Mouse (Mus musculus): ENCODE results near the gene Gsdma3. TPM values are rescaled to one million over a fixed set of nuclear protein-coding genes. Genes with fewer than 3 reads are reported as not detected.
A peak's percentile ranks its signal among the peaks of the same experiment; 100 is the strongest.

The Gsdma3 gene
- not detected in 2 replicates for polyA plus RNA-seq (2012; rRNA removed)

- no peaks in the 10 kb centered on the region for H3K4me1 ChIP-seq (ENCODE audit: control insufficient read depth, insufficient read depth, insufficient read length)
- H3K27ac ChIP-seq (ENCODE audit: insufficient read depth, low read length) = no peak within 1 kb of the TSS
- H3K27me3 ChIP-seq (ENCODE audit: control insufficient read depth, insufficient read depth, low read length) = no peaks in the 10 kb centered on the region
- no peak for DNase-seq (ENCODE audit: low read depth in 1 of 2, low spot score in 2 of 2)
- no peaks in the 10 kb centered on the region for H3K36me3 ChIP-seq (ENCODE audit: control insufficient read depth, insufficient read depth, low read length)
- WGBS = 92% methylated on average over 10 of the region's 10 CpGs
- TF ChIP-seq POLR2A (IDR thresholded peaks at IDR 0.05; ENCODE audit: low read depth, low read length) = no peak
- TF ChIP-seq CTCF (IDR thresholded peaks at IDR 0.05; ENCODE audit: extremely low read depth, insufficient read depth, insufficient read length, insufficient replicate concordance) = no peak
- no peak within 1 kb of the TSS for H3K4me3 ChIP-seq (ENCODE audit: extremely low read depth, insufficient read depth, insufficient read length)
Observed at GRCm38 (mm10) chr11:98625611-98626410, at the start of gene Gsdma3, which contains the start of gene Gm12355. TSS of gene Gsdma3 (plus strand) at chr11:98626360. TSS of gene Gm12355 (minus strand) at chr11:98625661.

- H3K27ac ChIP-seq (ENCODE audit: insufficient read depth, low read length) = no peak overlapping the region
- no peaks in the 10 kb centered on the region for H3K4me1 ChIP-seq (ENCODE audit: control insufficient read depth, insufficient read depth, insufficient read length)
- TF ChIP-seq CTCF (IDR thresholded peaks at IDR 0.05; ENCODE audit: extremely low read depth, insufficient read depth, insufficient read length, insufficient replicate concordance) = no peak
- no peak for TF ChIP-seq POLR2A (IDR thresholded peaks at IDR 0.05; ENCODE audit: low read depth, low read length)
Observed at GRCm38 (mm10) chr11:98577776-98578175, 48.4 kb upstream of the Gsdma3 start.

GRCm38 (mm10) chr11:98580301-98581121 is 45.6 kb upstream of the Gsdma3 start:
- Histone ChIP-seq H3K27ac (ENCODE audit: insufficient read depth, low read length) (peak overlapping the region; percentile 59; the same call in 1 of the 2 replicates), H3K27me3 (ENCODE audit: control insufficient read depth, insufficient read depth, low read length) (no peaks in the 10 kb centered on the region), H3K4me3 (ENCODE audit: extremely low read depth, insufficient read depth, insufficient read length) (no peak overlapping the region), H3K4me1 (ENCODE audit: control insufficient read depth, insufficient read depth, insufficient read length) (no peaks in the 10 kb centered on the region; the same call in 1 of the 2 replicates), H3K36me3 (ENCODE audit: control insufficient read depth, insufficient read depth, low read length) (peaks cover 14% of the 10 kb centered on the region)
- no peak for TF ChIP-seq CTCF (IDR thresholded peaks at IDR 0.05; ENCODE audit: extremely low read depth, insufficient read depth, insufficient read length, insufficient replicate concordance)
- no peak for TF ChIP-seq POLR2A (IDR thresholded peaks at IDR 0.05; ENCODE audit: low read depth, low read length)
- 72% methylated on average over 16 of the region's 16 CpGs for WGBS
- DNase-seq (ENCODE audit: low read depth in 1 of 2, low spot score in 2 of 2) = no peak

More at GRCm38 (mm10) chr11:98577776-98578175, 48.4 kb upstream of the Gsdma3 start:
- DNase-seq (ENCODE audit: low read depth in 1 of 2, low spot score in 2 of 2) = no peak
- WGBS = 93% methylated on average over 5 of the region's 5 CpGs
- Histone ChIP-seq H3K4me3 (ENCODE audit: extremely low read depth, insufficient read depth, insufficient read length) (no peak overlapping the region), H3K27me3 (ENCODE audit: control insufficient read depth, insufficient read depth, low read length) (no peaks in the 10 kb centered on the region), H3K36me3 (ENCODE audit: control insufficient read depth, insufficient read depth, low read length) (peaks cover 7% of the 10 kb centered on the region)

GRCm38 (mm10) chr11:98581286-98582029 is 44.7 kb upstream of the Gsdma3 start:
- Histone ChIP-seq H3K27me3 (ENCODE audit: control insufficient read depth, insufficient read depth, low read length) (no peaks in the 10 kb centered on the region), H3K4me1 (ENCODE audit: control insufficient read depth, insufficient read depth, insufficient read length) (no peaks in the 10 kb centered on the region; the same call in 1 of the 2 replicates), H3K36me3 (ENCODE audit: control insufficient read depth, insufficient read depth, low read length) (peaks cover 14% of the 10 kb centered on the region), H3K4me3 (ENCODE audit: extremely low read depth, insufficient read depth, insufficient read length) (no peak overlapping the region), H3K27ac (ENCODE audit: insufficient read depth, low read length) (peak overlapping the region; percentile 59; the same call in 1 of the 2 replicates)
- TF ChIP-seq CTCF (IDR thresholded peaks at IDR 0.05; ENCODE audit: extremely low read depth, insufficient read depth, insufficient read length, insufficient replicate concordance) = no peak
- no peak for TF ChIP-seq POLR2A (IDR thresholded peaks at IDR 0.05; ENCODE audit: low read depth, low read length)
- no peak for DNase-seq (ENCODE audit: low read depth in 1 of 2, low spot score in 2 of 2)
- WGBS = 64% methylated on average over 17 of the region's 17 CpGs

- TF ChIP-seq POLR2A (IDR thresholded peaks at IDR 0.05; ENCODE audit: low read depth, low read length) (no peak), CTCF (IDR thresholded peaks at IDR 0.05; ENCODE audit: extremely low read depth, insufficient read depth, insufficient read length, insufficient replicate concordance) (no peak)
- no peak for DNase-seq (ENCODE audit: low read depth in 1 of 2, low spot score in 2 of 2)
- Histone ChIP-seq H3K4me1 (ENCODE audit: control insufficient read depth, insufficient read depth, insufficient read length) (no peaks in the 10 kb centered on the region; the same call in 1 of the 2 replicates), H3K27me3 (ENCODE audit: control insufficient read depth, insufficient read depth, low read length) (no peaks in the 10 kb centered on the region), H3K36me3 (ENCODE audit: control insufficient read depth, insufficient read depth, low read length) (peaks cover 14% of the 10 kb centered on the region), H3K4me3 (ENCODE audit: extremely low read depth, insufficient read depth, insufficient read length) (no peak overlapping the region), H3K27ac (ENCODE audit: insufficient read depth, low read length) (no peak overlapping the region; the same call in 1 of the 2 replicates)
- WGBS = 74% methylated on average over 8 of the region's 8 CpGs
Observed at GRCm38 (mm10) chr11:98582030-98582388, 44.2 kb upstream of the Gsdma3 start.

GRCm38 (mm10) chr11:98582551-98583264 is 43.5 kb upstream of the Gsdma3 start:
- H3K4me3 ChIP-seq (ENCODE audit: extremely low read depth, insufficient read depth, insufficient read length) = no peak overlapping the region
- DNase-seq (ENCODE audit: low read depth in 1 of 2, low spot score in 2 of 2) = no peak
- 64% methylated on average over 12 of the region's 12 CpGs for WGBS
- peaks cover 3% of the 10 kb centered on the region; the same call in 1 of the 2 replicates for H3K4me1 ChIP-seq (ENCODE audit: control insufficient read depth, insufficient read depth, insufficient read length)
- no peaks in the 10 kb centered on the region for H3K27me3 ChIP-seq (ENCODE audit: control insufficient read depth, insufficient read depth, low read length)
- H3K36me3 ChIP-seq (ENCODE audit: control insufficient read depth, insufficient read depth, low read length) = peaks cover 14% of the 10 kb centered on the region
- peak overlapping the region; percentile 29; the same call in 1 of the 2 replicates for H3K27ac ChIP-seq (ENCODE audit: insufficient read depth, low read length)
- TF ChIP-seq POLR2A (IDR thresholded peaks at IDR 0.05; ENCODE audit: low read depth, low read length) (no peak), CTCF (IDR thresholded peaks at IDR 0.05; ENCODE audit: extremely low read depth, insufficient read depth, insufficient read length, insufficient replicate concordance) (no peak)
